Mouse (Mus musculus) ovary, postnatal 10 days (tissue): Measurements from ENCODE around the gene Zfp54.
"Not testable (repeated sequence)": the region's sequence is repeated elsewhere in the genome, so short reads cannot be mapped to it uniquely, and the experiment has no call there.

Source experiments
- DNase-seq: peaks from one replicate; pipeline ENCODE4 v3.0.0; 2022; ENCODE audit warnings: low spot score

The Zfp54 gene

DNA sequence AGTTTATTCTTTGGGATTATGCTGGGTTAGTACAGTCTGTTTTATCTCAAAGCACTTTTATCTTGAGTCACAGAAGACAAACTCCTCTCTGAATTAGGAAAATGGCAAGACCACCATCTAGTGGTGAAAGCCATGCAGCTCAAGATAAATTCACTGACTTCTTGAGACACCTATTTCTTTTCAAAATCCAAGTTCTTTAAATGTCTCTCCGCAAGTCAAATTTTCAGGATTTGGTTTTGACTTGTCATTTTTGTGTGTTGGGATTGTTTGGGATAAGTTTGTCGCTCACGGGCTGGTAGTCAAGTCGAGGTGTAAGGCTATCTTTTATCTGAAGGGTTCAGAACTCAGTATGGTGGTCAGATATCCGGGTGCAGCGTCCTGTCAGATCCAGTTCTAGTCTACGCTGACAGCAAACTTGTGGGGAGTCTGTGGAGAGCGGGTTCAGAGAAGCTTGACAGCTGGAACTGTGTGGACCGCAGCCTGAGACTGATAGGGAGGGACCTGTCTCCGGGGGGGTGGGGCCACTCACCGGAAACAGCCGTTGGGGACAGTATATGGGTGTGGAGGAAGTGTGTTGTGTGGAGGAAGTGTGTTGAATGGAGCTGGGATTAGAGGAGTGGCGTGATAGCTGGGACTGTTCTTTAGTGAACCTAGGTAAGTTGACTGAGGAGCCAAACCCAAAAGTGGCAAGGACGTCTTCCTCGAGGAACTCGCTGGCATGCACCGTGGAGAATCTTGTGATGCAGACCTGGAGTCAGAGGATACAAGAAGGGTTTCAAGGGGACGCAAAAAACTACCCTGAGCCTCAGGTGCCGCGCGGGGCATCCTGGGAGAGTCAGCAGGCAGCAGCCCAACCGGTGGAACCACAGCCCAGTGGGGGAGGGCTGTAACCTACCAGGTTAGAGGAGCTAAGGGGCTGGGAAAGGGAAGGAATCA lies at the start of gene Zfp54:
Gene Zfp54 (plus strand): TSS at position 564 of the 936 bp plus-strand sequence.
- DNase-seq, result peak; percentile 28

DNA sequence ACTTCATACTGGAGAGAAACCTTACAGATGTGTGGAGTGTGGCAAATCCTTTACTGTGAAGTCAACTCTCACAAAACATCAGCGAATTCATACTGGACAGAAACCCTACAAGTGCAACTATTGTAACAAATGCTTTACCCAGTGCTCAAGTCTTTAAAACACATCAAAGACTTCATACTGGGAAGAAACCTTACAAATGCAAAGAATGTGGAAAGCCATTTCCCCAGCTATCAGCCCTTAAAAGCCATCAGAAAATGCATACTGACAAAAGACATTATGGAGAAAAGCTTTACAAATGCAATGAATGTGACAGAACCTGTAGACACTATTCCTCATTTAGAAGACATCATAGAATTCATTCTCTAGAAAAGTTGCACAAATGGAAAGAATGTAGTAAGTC lies 47.7 kb upstream of the Zfp54 start:
- DNase-seq, result no peak

DNA sequence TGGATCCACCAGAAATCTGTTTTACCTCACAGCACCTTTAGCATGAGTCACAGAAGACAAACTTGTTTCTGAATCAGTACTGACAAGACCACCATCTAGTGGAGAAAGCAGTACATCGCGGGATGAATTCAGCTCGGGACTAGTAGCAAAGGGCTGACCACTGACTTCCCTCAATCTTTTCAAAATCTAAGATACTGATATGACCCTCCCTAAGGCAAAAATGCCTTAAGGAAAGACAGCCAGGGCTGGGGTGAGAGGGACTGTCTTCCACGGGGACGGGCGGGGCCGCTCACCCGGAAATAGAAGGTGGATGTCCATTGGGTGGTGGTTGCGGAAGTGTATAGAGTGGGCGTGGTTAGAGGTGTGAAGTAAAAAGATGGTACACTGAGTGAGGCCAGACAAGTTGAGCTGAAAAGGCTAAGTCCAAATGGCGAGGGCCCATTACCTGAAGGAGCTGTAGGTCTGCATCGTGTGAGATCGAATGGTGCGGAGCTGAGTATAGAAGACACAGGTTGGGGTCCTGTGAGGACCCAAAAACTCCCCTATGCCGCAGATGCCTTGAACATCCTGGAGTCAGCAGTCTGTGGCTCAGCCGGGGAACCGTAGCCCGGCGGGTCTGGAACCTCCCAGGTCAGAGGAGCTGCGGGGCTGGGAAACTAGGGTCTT lies 39.5 kb upstream of the Zfp54 start, which contains the start of gene Zfp677:
Gene Zfp677 (plus strand): TSS at position 358 of the 666 bp plus-strand sequence.
- peak; percentile 35 for DNase-seq

DNA sequence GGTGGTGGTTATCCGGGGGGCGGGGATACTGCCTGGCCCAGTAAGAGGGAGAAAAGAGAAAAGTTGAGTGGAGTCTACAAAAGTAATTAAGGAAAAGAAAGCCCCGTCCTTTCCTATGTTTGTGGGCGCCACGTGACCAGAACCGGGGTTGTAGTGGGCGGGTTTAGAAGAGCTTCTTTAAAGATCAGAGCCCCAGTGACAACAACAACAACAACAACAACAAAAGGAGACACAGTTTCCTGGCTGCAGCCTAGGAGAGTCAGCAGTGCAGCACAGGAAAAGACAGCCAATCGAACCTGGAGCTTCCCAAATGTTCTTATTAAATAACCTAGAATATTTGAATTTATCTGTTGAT lies 39.0 kb upstream of the Zfp54 start:
- no peak for DNase-seq

DNA sequence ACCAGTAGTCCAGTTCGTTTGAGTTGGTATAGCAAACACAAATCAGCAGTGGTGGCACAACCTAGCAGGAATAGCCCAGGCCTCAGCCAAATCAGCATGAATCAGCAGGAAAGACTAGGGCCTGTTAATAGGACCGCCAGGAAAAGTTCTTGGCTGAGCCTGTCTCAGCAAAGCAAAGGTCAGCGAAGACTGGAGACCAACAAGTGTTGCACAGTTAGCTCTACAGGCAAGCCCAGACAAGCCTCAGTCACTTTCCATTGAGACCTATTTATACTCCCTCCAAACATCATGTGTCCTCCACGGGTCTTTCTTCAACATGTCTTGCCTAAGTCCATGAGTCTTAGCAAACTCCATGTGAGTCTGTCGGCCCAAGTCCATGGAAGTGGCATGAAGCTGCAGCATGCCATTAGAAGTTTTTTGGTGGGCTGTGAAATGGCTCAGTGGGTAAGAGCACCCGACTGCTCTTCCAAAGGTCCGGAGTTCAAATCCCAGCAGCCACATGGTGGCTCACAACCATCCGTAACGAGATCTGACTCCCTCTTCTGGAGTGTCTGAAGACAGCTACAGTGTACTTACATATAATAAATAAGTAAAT lies 15.9 kb downstream of the Zfp54 start:
- DNase-seq, result not testable (repeated sequence)

DNA sequence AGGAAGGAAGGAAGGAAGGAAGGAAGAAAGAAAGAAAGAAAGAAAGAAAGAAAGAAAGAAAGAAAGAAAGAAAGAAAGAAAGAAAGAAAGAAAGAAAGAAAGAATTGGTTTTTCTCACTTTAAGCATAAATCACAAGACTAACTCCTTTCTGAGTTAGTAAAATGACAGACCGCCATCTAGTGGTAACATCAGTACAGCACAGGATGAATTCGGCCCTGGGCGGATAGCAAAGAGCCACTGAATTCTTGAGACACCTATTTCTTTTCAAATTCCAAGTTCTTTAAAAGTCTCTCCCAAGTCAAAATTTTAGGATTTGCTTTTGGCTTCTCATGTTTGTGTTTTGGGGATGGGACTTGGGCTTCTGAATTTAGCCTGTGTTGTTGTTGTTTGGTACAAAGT lies 26.6 kb downstream of the Zfp54 start:
- no peak for DNase-seq

DNA sequence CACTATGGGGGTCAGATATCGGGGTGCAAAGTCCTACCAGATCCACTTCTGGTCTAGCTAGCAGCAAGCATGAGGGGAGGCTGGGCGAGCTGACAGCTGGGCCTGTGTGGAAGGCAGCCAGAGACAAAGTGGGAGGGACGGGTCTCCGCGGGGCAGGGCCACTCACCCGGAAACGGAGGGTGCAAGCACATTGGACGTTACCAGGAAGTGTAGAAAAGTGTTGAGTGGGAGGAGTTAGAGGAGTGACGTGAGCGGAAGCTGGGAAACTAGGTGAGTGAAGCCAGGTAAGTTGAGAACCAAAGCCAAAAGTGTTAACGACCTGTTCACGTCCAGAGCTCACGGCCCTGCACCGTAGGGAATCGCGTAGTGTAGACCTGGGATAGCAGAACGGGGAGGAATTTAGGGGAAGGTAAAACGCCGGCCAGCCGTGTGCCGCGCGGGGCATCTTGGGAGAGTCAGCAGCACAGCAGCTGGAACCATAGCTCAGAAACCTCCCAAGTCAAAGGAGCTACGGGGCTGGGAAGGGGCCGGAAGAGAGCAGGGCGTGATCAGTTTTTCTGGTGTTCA lies 27.2 kb downstream of the Zfp54 start, which contains the start of gene Zfp51:
Gene Zfp51 (plus strand): TSS at position 237 of the 567 bp plus-strand sequence.
- DNase-seq, result peak; percentile 82

DNA sequence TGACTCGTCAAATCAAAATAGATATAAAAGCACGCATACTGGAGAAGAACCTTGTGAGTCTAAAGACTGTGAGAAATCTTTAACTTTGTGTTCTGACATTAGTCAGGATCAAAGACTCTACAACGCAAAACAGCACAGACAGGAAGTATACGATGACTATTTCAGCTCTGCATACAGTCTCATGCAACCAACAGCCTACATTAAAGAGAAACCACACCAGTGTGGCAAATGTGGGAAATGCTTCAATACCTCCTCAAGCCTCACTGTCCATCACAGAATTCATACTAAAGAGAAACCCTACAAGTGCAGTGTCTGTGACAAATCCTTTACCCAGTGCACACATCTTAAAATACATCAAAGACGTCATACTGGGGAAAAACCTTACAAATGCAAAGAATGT lies 40.5 kb downstream of the Zfp54 start:
- DNase-seq, result no peak

DNA sequence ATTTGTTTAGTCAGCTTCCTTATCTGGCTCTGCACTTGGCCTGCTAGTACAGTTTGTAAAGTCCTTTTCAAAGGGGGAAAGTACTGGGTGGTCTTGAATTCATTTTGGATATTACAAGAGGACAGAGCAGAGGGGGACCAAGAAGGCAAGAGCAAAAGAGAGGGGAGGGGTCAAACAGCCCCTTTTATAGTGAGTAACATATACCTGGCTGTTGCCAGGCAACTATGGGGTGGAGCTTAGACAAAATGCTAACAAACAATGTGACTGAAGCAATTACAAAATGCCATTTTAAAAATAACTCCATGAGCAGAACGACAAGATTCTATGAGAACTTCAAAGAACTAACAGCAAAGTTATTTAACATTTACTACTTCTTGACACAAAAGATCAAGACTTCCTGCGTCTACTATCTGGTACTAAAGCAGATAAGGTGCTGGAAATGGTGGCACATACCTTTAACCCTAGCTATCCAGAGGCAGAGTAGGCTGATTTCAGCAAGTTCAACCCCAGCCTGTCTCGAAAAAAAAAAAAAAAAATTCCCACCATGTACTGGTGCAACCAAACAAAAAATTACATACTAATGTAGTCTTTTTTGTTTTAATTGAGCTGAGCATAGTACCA lies 49.1 kb downstream of the Zfp54 start:
- no peak for DNase-seq

DNA sequence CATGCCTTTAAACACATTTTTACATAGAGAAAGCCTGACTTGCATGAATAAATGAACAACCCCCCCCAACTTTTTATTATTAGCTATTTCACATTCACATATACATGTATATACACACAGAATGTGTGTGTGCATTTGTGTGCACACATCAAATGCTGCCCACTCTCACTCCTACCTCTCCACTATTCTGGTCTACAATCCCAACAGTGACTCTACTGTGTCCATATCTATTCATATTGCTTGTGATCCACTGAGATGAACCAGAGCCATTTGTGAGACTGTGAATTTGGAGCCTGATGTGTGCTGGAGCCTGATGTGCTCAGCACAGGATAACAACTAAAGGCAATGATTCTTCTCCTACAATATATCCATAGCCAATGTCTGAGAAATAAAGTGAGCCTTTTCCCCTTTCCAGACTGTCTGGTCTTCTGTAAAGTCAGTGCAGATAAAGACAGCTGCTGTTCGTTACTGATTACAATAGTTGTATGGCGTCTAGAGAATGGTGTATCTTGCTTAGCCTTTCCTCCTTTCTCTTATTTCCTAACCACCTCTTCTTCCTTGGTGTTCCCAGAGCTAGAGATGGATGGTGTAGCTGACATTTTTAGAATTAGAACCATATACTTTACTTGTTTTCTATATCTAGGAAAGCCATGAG lies 49.8 kb downstream of the Zfp54 start:
- DNase-seq, result no peak

DNA sequence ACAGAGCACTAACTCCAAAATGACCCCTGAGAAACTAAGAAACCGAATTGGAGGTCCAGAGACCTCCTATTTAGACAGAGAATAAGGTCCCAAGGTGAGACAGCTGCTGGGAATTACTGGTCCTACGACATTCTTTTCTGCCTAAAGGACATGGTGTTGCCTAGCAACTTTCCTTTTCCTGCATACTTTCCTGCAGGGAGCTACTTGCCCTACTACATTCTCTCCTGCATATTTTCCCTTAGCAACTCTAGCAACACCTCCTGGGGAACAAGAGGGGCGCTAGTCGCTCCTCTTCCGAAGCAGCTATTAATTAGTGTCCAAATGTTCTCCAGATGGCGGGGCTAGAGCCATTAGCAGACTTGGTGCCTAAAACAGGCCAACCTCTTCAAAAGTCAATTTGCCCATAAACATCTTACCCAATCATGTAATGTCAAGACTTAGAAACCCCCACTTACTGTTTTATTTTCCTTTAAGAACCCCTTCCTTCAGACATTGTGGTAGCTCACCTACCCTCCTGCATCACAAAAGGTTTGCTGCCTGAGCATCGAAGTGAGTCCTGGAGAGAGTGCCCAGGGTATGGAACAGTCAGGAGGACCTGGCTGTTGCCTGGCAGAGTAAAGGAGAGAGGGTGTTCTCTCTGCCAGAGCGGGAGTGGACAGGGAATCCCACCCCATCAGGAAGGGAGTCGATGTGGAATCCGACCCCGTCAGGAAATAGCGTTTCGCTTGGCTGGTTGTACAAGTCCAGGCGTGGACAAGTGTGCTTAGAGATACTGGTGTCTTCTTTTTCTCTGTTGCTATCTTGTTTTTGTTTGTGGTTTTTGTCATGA lies 50.5 kb downstream of the Zfp54 start:
- DNase-seq, result no peak

DNA sequence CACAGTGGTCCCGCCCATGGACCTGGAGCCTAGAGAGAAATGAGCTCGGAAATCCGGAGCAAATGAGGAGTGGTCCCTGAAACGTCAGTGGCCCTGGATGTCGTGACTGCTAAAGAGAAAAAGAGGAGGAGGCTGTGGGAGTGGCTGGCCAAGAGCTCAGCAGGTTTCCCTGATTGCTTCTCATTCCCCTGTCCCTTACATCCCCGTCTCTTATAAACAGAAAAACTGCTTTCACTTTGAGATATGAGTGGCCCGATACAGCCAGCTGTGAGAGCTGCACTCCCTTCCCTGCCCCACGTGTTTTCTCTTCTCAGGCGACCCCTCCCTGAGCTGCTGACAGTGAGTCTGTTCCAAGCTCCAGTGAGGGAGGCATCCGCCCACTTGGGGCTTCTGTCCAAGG lies 51.7 kb downstream of the Zfp54 start:
- DNase-seq, result not testable (repeated sequence)

DNA sequence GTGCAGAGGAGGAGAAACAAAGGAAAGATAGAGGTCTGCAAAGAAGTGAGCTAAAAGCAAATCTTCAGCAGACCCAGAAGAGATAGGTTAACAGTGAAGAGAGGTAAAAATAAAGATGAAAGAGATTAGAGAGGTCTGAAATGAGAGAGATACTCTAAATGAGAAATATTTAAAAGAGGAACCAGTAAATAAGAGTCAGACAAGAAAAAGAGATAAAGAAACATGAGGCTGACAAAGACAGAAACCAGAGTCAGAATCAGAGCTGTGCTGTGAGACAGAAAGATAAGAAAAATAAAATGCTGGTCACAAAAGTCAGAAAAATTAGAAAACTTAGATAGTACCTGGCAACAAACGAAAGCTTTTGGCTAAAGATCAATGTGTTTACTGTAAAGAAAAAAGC lies 52.3 kb downstream of the Zfp54 start:
- DNase-seq, result not testable (repeated sequence)

DNA sequence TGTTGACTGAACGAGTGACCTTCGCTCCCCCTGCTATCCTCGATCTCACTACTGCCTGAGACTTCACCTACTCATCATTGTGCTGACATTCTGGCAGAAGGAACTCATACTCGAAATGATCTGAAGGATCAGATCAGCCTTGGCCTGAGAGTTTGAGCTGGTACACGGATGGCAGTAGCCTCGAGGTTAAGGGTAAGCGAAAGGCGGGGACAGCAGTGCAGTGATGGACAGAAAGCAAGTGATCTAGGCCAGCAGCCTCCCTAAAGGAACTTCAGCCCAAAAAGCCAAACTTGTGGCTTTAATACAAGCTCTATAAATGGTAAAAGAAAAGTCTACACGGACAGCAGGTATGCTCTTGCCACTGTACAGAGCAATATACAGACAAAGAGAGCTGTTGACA lies 53.3 kb downstream of the Zfp54 start:
- not testable (repeated sequence) for DNase-seq

DNA sequence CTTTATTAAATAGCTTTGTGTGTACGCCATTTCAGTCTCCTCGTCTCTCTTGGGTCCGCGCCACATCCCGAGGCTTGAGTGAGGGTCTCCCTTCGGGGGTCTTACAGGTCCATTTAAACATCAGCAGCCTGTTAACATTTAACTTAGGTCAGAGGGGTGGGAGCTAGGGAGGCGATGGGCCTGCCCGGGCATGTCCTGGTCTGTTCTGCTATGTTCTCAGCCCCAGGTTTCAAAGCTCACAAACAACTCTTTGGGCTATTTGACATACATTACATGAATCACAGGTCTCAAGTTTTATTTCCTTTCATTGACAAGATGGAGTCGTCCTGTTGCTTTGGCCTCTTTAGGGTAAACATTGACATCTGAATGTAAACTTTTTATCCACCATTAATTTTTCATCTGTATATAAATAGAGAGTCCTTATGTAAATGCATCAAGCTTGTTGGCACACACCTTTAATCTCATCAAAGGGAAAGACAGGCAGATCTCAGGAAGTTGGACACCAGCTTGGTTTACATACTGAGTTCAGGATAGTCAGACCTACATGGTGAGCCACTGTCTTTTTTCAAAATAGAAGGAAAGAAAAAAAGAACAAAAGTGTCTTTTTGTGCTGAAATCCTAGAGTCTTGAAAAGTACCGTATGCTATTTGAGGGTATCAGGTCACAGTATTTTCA lies 55.2 kb downstream of the Zfp54 start:
- DNase-seq, result not testable (repeated sequence)
